Mouse (Mus musculus) olfactory bulb, adult 2 months (tissue): ENCODE measurements around the gene Cdk5rap2.

ENCODE experiments used
- CTCF ChIP-seq: fragments of 200-500 bp; IDR thresholded peaks from 2 replicates; pipeline ENCODE4 v1.5.1; 2012; ENCODE audit warnings: low read depth, mild to moderate bottlenecking, low read length, moderate library complexity; ENCODE audit not compliant: insufficient read depth
- POLR2A ChIP-seq: fragments of 200-500 bp; IDR thresholded peaks from 2 replicates; pipeline ENCODE4 v1.6.1; 2012; ENCODE audit warnings: mild to moderate bottlenecking, low read depth, low read length, moderate library complexity; ENCODE audit not compliant: insufficient read depth

GRCm38 (mm10) chr4:70283163-70283562 lies 127.1 kb downstream of the Cdk5rap2 start:
- TF ChIP-seq CTCF (no peak), POLR2A (no peak)
